Mouse (Mus musculus) embryonic stem cell, embryonic (primary cell): ENCODE results near the gene Myef2.

Experiments used
- CTCF ChIA-PET, 4 experiments: fragments of 300-600 bp in 2 of 4; fragments of 350-600 bp in 2 of 4; sonication (Branson Sonifier 250); formaldehyde crosslinking; loops; one replicate each; lab custom pipeline; 2022; ENCODE audit warnings: inconsistent platforms in 2 of 4; lab: Charles Lee
- POLR2A ChIA-PET, 4 experiments: fragments of 300-600 bp in 2 of 4; fragments of 350-600 bp in 2 of 4; sonication (Branson Sonifier 250); formaldehyde crosslinking; loops; one replicate each; lab custom pipeline; 2022; ENCODE audit warnings: antibody characterized with exemption in 4 of 4, inconsistent platforms in 1 of 4; lab: Charles Lee

Gene Myef2

DNA sequence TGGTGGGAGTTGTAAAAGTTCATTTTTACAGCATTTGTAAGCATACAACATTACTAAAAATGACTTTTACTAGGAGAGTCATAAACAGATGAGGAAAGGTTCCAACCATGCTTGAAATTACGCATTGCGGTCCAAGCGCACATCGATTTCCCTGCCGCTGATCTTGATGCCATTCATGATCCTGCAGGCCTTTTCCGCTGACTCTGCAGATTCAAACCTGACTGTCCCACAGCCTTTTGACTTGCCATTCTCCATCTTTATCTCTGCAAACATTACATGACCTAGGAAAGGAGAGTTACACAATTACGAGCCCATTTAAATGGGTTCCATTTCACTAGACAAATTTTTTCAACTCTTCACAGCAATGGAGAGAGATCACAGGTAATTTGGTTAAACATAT, 34.7 kb downstream of the Myef2 start:
- POLR2A ChIA-PET: interaction anchor here in 2 of 4 experiments (0.6 to 1.4 kb wide), 5 partner anchors 16 to 160 kb away, joined by 3 to 4 read pairs (median 4); no protein-coding TSS in a partner anchor
- CTCF ChIA-PET: interaction anchor here in 1 of 4 experiments (0.6 kb wide), 1 partner anchor 19 kb away, joined by 7 read pairs; no protein-coding TSS in a partner anchor

GRCm38 (mm10) chr2:125083879-125084278, 39.6 kb downstream of the Myef2 start:
- POLR2A ChIA-PET: interaction anchor here in 2 of 4 experiments (0.9 to 2.5 kb wide), 6 partner anchors 9 to 40 kb away, joined by 3 to 9 read pairs (median 4); no protein-coding TSS in a partner anchor
- CTCF ChIA-PET: interaction anchor here in 1 of 4 experiments (0.6 kb wide), 1 partner anchor 60 kb away, joined by 3 read pairs; no protein-coding TSS in a partner anchor

DNA sequence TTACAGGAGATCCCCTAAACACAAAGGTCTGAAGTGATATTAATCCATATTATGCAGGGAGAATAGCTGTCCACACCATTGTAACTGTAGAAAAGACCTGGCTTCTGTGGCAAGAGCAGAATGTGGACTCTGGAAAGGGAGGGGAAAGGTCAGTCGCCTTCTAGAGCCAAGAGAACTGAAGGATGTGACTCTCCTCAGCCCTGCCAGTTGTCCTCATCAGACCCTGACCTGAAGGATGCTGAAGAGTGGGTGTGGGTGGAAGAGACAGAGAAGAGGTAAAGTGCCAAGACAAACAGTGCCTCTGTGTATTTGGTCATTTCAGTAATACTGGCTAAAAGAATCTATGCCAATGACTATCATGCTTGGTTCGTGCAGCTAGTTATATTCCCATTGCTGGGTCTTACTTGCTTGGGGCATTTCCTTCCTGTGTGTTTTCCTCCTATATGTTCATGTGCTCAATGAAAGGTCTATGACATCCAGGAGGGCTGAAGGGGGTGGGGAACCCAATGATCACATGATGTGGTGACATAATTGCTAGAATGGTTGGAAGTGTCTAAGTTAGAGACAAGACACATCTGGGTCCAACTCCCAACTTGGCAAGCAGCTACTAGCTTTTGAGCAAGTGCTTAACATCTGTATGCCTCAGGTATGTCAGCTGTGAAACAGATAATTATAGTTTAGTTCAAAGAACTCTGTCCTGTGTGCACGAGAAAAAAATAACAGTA, 50.2 kb downstream of the Myef2 start:
- CTCF ChIA-PET: no interaction called here
- POLR2A ChIA-PET: interaction anchor here in 1 of 4 experiments (0.6 kb wide), 1 partner anchor 177 kb away, joined by 7 read pairs; no protein-coding TSS in a partner anchor

- ChIA-PET CTCF (interaction anchor here in 1 of 4 experiments (0.6 kb wide), 1 partner anchor 1441 kb away, joined by 3 read pairs; no protein-coding TSS in a partner anchor), POLR2A (interaction anchor here in 3 of 4 experiments (0.7 to 1.0 kb wide), 5 partner anchors 16 to 772 kb away, joined by 3 read pairs; partner anchors contain the start of gene Myef2 (in 2 of the 3))
Observed at GRCm38 (mm10) chr2:125068696-125069095, 54.8 kb downstream of the Myef2 start.

GRCm38 (mm10) chr2:125067894-125068293, 55.6 kb downstream of the Myef2 start, which contains the start of gene Slc24a5:
TSS of gene Slc24a5 (plus strand) at chr2:125068124.
- POLR2A ChIA-PET: interaction anchor here in 2 of 4 experiments (0.8 to 0.9 kb wide), 2 partner anchors 56 to 427 kb away, joined by 3 to 7 read pairs; partner anchors contain the start of gene Myef2 (in 1 of the 2)
- CTCF ChIA-PET: no interaction called here

DNA sequence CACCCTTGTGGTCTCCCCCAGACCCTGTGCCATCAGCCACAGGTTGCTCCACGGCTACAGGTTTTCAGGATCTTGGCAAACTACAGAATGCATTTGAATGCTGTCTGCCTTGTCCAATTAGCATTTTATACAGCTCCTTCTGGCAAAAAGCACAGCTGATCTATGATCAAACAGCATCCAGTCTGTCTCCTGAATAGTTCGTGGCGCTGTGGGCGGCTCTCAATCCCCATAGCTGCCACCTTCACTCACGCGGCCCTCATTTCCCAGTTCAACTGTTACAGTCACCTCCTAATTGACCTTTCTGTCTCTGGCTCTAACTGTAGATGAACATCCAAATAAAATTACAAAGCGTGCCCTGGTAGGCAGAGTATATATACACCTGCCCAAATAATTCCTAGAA, 56.1 kb downstream of the Myef2 start:
- CTCF ChIA-PET: no interaction called here
- POLR2A ChIA-PET: interaction anchor here in 2 of 4 experiments (0.6 to 1.1 kb wide), 4 partner anchors 11 to 1556 kb away, joined by 3 to 7 read pairs (median 5); no protein-coding TSS in a partner anchor

DNA sequence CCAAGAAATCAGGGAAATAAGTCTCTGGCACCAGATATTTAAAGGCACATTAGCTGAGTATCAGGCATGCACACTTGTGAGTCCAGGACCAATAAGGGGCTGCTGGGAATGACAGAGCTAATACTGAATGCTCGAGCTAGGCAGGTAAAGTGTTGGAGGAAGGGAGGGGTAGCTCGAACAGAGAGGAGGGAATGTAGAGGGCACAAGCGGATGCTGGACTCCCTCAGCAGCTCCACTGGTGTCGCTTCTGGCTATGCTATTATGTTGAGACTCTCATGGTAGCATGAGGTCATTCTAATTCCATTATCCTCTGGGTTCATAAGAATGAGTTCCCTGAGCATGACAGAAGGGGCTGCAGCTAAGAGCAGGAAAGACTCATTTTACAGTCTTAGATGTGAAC, 60.5 kb downstream of the Myef2 start:
- POLR2A ChIA-PET: no interaction called here
- CTCF ChIA-PET: interaction anchor here in 3 of 4 experiments (0.5 to 0.6 kb wide), 3 partner anchors 10 to 203 kb away, joined by 3 to 6 read pairs (median 3); no protein-coding TSS in a partner anchor

GRCm38 (mm10) chr2:125061451-125061850, 62.0 kb downstream of the Myef2 start:
- CTCF ChIA-PET: interaction anchor here in 2 of 4 experiments (0.6 kb wide), 2 partner anchors 8 to 165 kb away, joined by 3 to 7 read pairs; no protein-coding TSS in a partner anchor

DNA sequence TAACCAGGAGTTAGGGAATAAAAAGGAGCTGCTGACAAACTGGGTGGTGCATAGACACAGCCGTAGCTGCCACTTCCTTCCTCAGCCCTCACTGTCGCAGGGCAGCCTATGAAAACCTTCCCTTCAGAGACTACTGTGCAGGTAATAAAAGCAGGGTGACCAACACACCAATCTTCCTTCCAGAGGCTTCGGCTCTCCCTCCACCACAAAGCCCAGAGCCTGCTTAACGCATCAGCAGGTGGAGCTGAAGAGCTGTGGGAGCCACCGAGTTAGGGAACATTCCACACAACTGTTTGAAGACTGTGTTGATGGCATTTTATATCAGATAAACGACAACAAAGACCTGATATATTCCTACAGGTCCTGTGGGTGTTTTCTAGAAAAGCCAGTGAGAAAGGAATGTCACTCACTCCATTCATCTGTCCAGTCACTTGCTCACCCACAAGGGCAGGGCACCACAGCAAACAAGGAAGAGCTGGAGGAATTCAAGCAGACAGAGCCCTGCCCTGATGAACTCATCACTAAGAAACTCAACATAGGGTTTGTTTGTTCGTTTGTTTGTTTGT, 66.1 kb downstream of the Myef2 start:
- ChIA-PET POLR2A (interaction anchor here in 2 of 4 experiments (0.7 to 1.2 kb wide), 3 partner anchors 9 to 65 kb away, joined by 3 to 4 read pairs (median 3); no protein-coding TSS in a partner anchor), CTCF (interaction anchor here in 3 of 4 experiments (0.7 to 2.0 kb wide), 3 partner anchors 132 to 133 kb away, joined by 3 to 8 read pairs (median 5); no protein-coding TSS in a partner anchor)

More at GRCm38 (mm10) chr2:125061451-125061850, 62.0 kb downstream of the Myef2 start:
- POLR2A ChIA-PET: no interaction called here

GRCm38 (mm10) chr2:125055316-125055903, 68.1 kb downstream of the Myef2 start:
- ChIA-PET CTCF (interaction anchor here in 3 of 4 experiments (0.6 to 1.6 kb wide), 6 partner anchors 88 to 342 kb away, joined by 3 to 5 read pairs (median 3); no protein-coding TSS in a partner anchor), POLR2A (interaction anchor here in 1 of 4 experiments (0.8 kb wide), 1 partner anchor 192 kb away, joined by 3 read pairs; the partner anchor contains the start of gene Dut)
